ENCODE assay signal across 8 mouse cellular contexts in the genomic region with DNA sequence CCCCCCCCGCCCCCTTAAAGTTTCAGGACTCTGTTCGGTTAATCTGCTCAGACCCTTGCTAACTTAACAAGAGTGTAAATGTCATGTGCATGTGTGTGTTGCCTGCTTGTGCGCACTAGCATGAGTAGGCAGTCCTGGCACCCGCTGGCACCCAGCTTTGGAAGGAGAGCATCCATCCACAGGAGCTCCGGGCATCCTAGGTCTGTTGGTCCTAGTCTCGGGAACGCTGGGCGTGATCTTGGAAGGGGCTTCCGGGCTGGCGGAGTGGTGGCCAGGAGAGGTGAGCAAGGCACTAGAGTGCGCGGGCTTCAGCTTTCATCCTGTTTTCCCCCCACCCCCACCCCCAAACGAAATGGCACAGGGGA. TPM values are rescaled to one million over a fixed set of nuclear protein-coding genes. Genes with fewer than 3 reads are reported as not detected.
A peak's percentile ranks its signal among the peaks of the same experiment; 100 is the strongest.
DNase-seq lines count a peak whose midpoint lies in the region; ATAC-seq and TF ChIP-seq lines count a peak whose summit lies in the region.

A gene (plus strand): TSS at position 144 of the 365 bp plus-strand sequence.

- H3K4me3 ChIP-seq in embryonic fibroblast, embryonic 13.5 days (ENCODE audit: insufficient read depth, low read length) = peak within 1 kb of the TSS; percentile 93
- H3K4me3 ChIP-seq in hindbrain, embryonic 14.5 days (replicated peaks; ENCODE audit: low read length) = peak within 1 kb of the TSS; percentile 65

- H3K27me3 ChIP-seq in hindbrain, embryonic 14.5 days (ENCODE audit: control insufficient read depth, insufficient read depth, low read length) = no peaks in the 10 kb centered on the region

- peak within 1 kb of the TSS; percentile 89 for H3K4me2 ChIP-seq in hindbrain, embryonic 14.5 days (replicated peaks)

- H3K36me3 ChIP-seq in hindbrain, embryonic 14.5 days (replicated peaks; ENCODE audit: control insufficient read depth, insufficient read depth) = no peaks in the 10 kb centered on the region

- H3K27ac ChIP-seq in embryonic fibroblast, embryonic 13.5 days (ENCODE audit: insufficient read depth, low read length) = peak within 1 kb of the TSS; percentile 80
- H3K27ac ChIP-seq in hindbrain, embryonic 14.5 days = peak within 1 kb of the TSS; percentile 96

- WGBS in hindbrain, embryonic 14.5 days = 2% methylated on average over 13 of the region's 13 CpGs

- peak; percentile 18 for DNase-seq in gastrocnemius, adult 18-20 months (ENCODE audit: low spot score)
- DNase-seq in gastrocnemius, postnatal 36 days = no peak
- DNase-seq in adrenal gland, postnatal 25 days = peak; percentile 46
- DNase-seq in hindbrain, embryonic 14.5 days (ENCODE audit: low spot score) = peak; percentile 42
- peak in 1 of 2 experiments; percentile 41 for DNase-seq in layer of hippocampus, postnatal 36 days
- peak; percentile 48 for DNase-seq in lung, postnatal 14 days
- peak; percentile 55 to 66 for DNase-seq in right cerebral cortex, postnatal 10 days (ENCODE audit: low spot score in 2 of 2)

- H3K4me1 ChIP-seq in embryonic fibroblast, embryonic 13.5 days (ENCODE audit: control insufficient read depth, insufficient read depth, low read length) = peaks cover 4% of the 10 kb centered on the region
- H3K4me1 ChIP-seq in hindbrain, embryonic 14.5 days (replicated peaks; ENCODE audit: control insufficient read depth, insufficient read depth, low read length) = peaks cover 25% of the 10 kb centered on the region

- no peaks in the 10 kb centered on the region for H3K9me3 ChIP-seq in hindbrain, embryonic 14.5 days (ENCODE audit: control insufficient read depth, low read length)

- H3K9ac ChIP-seq in hindbrain, embryonic 14.5 days = peak within 1 kb of the TSS; percentile 76

- intact Hi-C loops in gastrocnemius, postnatal 36 days (cut with DNase I) = no loop called here

- ATAC-seq in hindbrain, embryonic 14.5 days (ENCODE audit: low FRiP score) = peak; percentile 61

- no peak for TF ChIP-seq CTCF in embryonic fibroblast, embryonic 13.5 days (IDR thresholded peaks at IDR 0.05; ENCODE audit: borderline replicate concordance, insufficient read depth, low read length)

- no peak for TF ChIP-seq POLR2A in embryonic fibroblast, embryonic 13.5 days (IDR thresholded peaks at IDR 0.05; ENCODE audit: low read depth, low read length)

RNA-seq across cellular contexts. Expression of the gene that starts here (rescaled TPM):
- 1 to 10 TPM; 1.5 to 2.0 TPM for total RNA-seq in gastrocnemius, adult 18-20 months (2021)
- total RNA-seq in gastrocnemius, postnatal 36 days (2021) = 1 to 10 TPM; 1.9 to 2.8 TPM
- total RNA-seq in adrenal gland, postnatal 25 days (2021) = 29.8 and 34.1 TPM in 2 replicates
- polyA plus RNA-seq in embryonic fibroblast, embryonic 13.5 days (2011; ENCODE audit: insufficient read length, low read depth, missing spikeins) = 34.4 and 37.0 TPM in 2 replicates
- 36.1 and 38.2 TPM in 2 replicates for polyA plus RNA-seq in hindbrain, embryonic 14.5 days (2014; fragmentation: Nextera tagmentation; extraction: Ambion mirVana)
- 10 to 100 TPM; 68.8 to 78.9 TPM for total RNA-seq in layer of hippocampus, postnatal 36 days (2021)

Comparison
In these comparisons a context has a peak if more than half of its experiments do, and no peak if none do; other contexts are left out.
1. DNase-seq: peak in gastrocnemius, adult 18-20 months (single experiment), adrenal gland, postnatal 25 days (single experiment), hindbrain, embryonic 14.5 days (single experiment), lung, postnatal 14 days (single experiment) and right cerebral cortex, postnatal 10 days (2 of 2); none in gastrocnemius, postnatal 36 days (0 of 2).